Mouse (Mus musculus) heart, postnatal 0 days (tissue): ENCODE measurements around the gene Slc17a9.

Experiments used
- CTCF ChIP-seq: IDR thresholded peaks from 2 replicates; pipeline ENCODE4 v1.5.1; 2016; ENCODE audit warnings: antibody characterized with exemption, control low read depth, low read depth
- EP300 ChIP-seq: IDR thresholded peaks from 2 replicates; pipeline ENCODE4 v1.6.1; 2016; ENCODE audit warnings: antibody characterized with exemption, low read depth

DNA sequence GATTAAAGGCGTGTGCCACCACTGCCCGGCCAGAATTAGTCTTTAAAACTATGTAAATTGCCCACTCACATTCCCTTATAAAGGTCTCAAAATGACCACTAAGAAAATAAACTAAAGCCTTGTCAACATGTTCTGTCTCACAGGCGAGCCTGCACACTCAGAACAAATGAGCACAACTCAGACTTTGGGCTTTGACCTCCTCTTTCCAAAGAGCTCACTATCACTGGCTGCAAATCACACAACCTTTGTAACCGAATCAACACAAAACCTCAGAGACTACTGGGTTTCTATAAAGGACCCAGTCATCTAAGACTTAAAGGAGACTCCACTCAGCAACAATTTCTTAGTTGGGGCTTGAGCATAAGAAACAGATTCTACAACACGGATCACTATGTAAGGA is 24.6 kb upstream of the Slc17a9 start:
- TF ChIP-seq CTCF (no peak), EP300 (no peak)
